Comparison of ENCODE assay signal across 23 mouse cellular contexts in genomic region chr4:65273299-65273851, GRCm38 (mm10).
A peak's percentile ranks its signal among the peaks of the same experiment; 100 is the strongest.
DNase-seq lines count a peak whose midpoint lies in the region; ATAC-seq lines count a peak whose summit lies in the region.
"Had no signal": no experiment of that assay in that cellular context is flagged by ENCODE, and none has a peak within 500 bp of the region (broad histone marks: within the 10 kb centered on the region; RNA-seq: fewer than 3 reads in every experiment).

No protein-coding gene starts in this region.

- no peak overlapping the region for H3K4me2 ChIP-seq in forebrain, embryonic 15.5 days (replicated peaks)
- H3K4me2 ChIP-seq in forebrain, embryonic 12.5 days: no peak overlapping the region
- H3K4me2 ChIP-seq: heart, embryonic 13.5 days; hindbrain, embryonic 14.5 days; limb, embryonic 13.5 days; liver, embryonic 11.5 days; lung, embryonic 15.5 days; midbrain, embryonic 12.5 days had no signal

- no peaks in the 10 kb centered on the region for H3K27me3 ChIP-seq in forebrain, embryonic 15.5 days
- H3K27me3 ChIP-seq in forebrain, embryonic 12.5 days: peaks cover 4% of the 10 kb centered on the region; the same call in 1 of the 2 replicates
- H3K27me3 ChIP-seq: heart, embryonic 13.5 days; limb, embryonic 13.5 days; lung, embryonic 15.5 days had no signal

- no peaks in the 10 kb centered on the region for H3K9me3 ChIP-seq in forebrain, embryonic 15.5 days
- H3K9me3 ChIP-seq in forebrain, embryonic 12.5 days: no peaks in the 10 kb centered on the region
- H3K9me3 ChIP-seq: heart, embryonic 13.5 days; limb, embryonic 13.5 days; lung, embryonic 15.5 days; midbrain, embryonic 12.5 days had no signal

- no peak overlapping the region for H3K4me3 ChIP-seq in forebrain, embryonic 15.5 days
- H3K4me3 ChIP-seq in forebrain, embryonic 12.5 days (replicated peaks): no peak overlapping the region
- H3K4me3 ChIP-seq: gastrocnemius, adult 2 months; heart, adult 2 months; heart, embryonic 13.5 days; limb, embryonic 13.5 days; lung, embryonic 15.5 days; midbrain, embryonic 12.5 days had no signal

- H3K9ac ChIP-seq in forebrain, embryonic 15.5 days (replicated peaks): no peak overlapping the region
- no peak overlapping the region for H3K9ac ChIP-seq in forebrain, embryonic 12.5 days
- H3K9ac ChIP-seq: heart, embryonic 13.5 days; hindbrain, embryonic 14.5 days; limb, embryonic 13.5 days; lung, embryonic 15.5 days; midbrain, embryonic 12.5 days had no signal

- 53% methylated on average over 1 of the region's 1 CpGs for WGBS in forebrain, embryonic 15.5 days
- WGBS in forebrain, embryonic 12.5 days: 80% methylated on average over 1 of the region's 1 CpGs

- ATAC-seq in forebrain, embryonic 15.5 days (replicated peaks): peak; percentile 74; the same call in 1 of the 2 replicates
- ATAC-seq in forebrain, embryonic 12.5 days (ENCODE audit: low FRiP score): no peak
- ATAC-seq: CD4-positive, CD25-positive, alpha-beta regulatory T cell, adult 4 months; intestine, postnatal 0 days had no signal

- peak; percentile 10 for DNase-seq in layer of hippocampus, adult 9-11 months
- DNase-seq in layer of hippocampus, adult 8-10 months (ENCODE audit: low spot score in 2 of 2): no peak
- DNase-seq in 3T3-L1 (ENCODE audit: low read depth, low spot score): peak; percentile 35
- DNase-seq in brain, embryonic 18.5 days (ENCODE audit: low read depth, low spot score): peak; percentile 37
- DNase-seq in cerebellum, adult 9-10 months: no peak
- DNase-seq: adrenal gland, postnatal 14 days; cerebellum, adult 2 months; cerebellum, postnatal 36 days; gastrocnemius, adult 2 months; gastrocnemius, postnatal 36 days; heart, adult 2 months; heart, postnatal 10 days; kidney, postnatal 14 days had no signal

- H3K27ac ChIP-seq in forebrain, embryonic 15.5 days (replicated peaks): no peak overlapping the region
- no peak overlapping the region for H3K27ac ChIP-seq in forebrain, embryonic 12.5 days
- H3K27ac ChIP-seq: gastrocnemius, adult 2 months; heart, adult 2 months; heart, embryonic 13.5 days; hindbrain, embryonic 14.5 days; limb, embryonic 13.5 days; lung, embryonic 15.5 days; midbrain, embryonic 12.5 days had no signal

- no peaks in the 10 kb centered on the region for H3K36me3 ChIP-seq in forebrain, embryonic 15.5 days
- no peaks in the 10 kb centered on the region for H3K36me3 ChIP-seq in forebrain, embryonic 12.5 days (replicated peaks)
- H3K36me3 ChIP-seq: heart, embryonic 13.5 days; limb, embryonic 13.5 days; lung, embryonic 15.5 days; midbrain, embryonic 12.5 days had no signal

- H3K4me1 ChIP-seq in forebrain, embryonic 15.5 days: peaks cover 1% of the 10 kb centered on the region
- peaks cover 6% of the 10 kb centered on the region for H3K4me1 ChIP-seq in forebrain, embryonic 12.5 days
- H3K4me1 ChIP-seq: heart, embryonic 13.5 days; lung, embryonic 15.5 days had no signal

Comparison
In these comparisons a context has a peak if more than half of its experiments do, and no peak if none do; other contexts are left out.
1. DNase-seq: peak in layer of hippocampus, adult 9-11 months (single experiment), 3T3-L1 (single experiment) and brain, embryonic 18.5 days (single experiment); none in layer of hippocampus, adult 8-10 months (0 of 2) and cerebellum, adult 9-10 months (single experiment).